Mouse (Mus musculus): ENCODE results near the gene Usp43.

Gene Usp43

GRCm38 (mm10) chr11:67897064-67897560 is 24.8 kb downstream of the Usp43 start:
- peak; percentile 65 for DNase-seq (ENCODE audit: low spot score)

- DNase-seq (ENCODE audit: low spot score): no peak
These were observed 26.3 kb downstream of the Usp43 start for GRCm38 (mm10) chr11:67895641-67896040.

- DNase-seq (ENCODE audit: low spot score): no peak
These were observed 33.4 kb downstream of the Usp43 start for GRCm38 (mm10) chr11:67888521-67888920.

GRCm38 (mm10) chr11:67885921-67886320 is 36.0 kb downstream of the Usp43 start:
- DNase-seq (ENCODE audit: low spot score): no peak

DNA sequence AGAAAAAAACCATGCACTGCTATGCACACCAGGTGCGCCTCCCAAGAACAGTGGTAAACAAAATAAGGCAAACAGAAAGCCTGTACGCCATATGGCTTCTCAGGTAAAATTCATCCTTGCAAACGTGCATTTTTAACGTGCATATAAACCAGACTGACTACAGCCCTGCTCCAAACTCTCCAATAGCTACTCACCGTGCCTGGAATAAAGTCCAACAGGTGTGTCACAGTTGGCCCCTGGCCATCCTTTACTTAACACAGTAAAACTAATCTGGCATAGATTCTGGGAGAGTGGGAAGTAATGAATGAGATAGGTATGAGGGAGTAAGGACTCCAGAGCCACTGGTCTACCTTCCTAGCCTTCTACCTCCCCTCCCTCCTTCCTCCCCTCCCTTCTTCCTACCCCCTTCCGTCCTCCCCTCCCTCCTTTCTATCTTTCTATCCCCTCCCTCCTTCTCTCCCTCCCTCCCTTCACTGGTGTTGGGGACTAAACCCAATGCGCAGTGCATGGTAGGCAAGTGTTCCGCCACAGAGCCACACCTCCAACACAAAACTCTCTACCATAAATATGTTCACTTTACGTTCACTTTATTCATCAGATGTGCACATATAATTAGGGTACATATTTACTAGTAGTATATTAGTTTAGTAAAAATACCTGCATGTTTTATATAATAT is 56.3 kb downstream of the Usp43 start:
- no peak for DNase-seq (ENCODE audit: low spot score)

DNA sequence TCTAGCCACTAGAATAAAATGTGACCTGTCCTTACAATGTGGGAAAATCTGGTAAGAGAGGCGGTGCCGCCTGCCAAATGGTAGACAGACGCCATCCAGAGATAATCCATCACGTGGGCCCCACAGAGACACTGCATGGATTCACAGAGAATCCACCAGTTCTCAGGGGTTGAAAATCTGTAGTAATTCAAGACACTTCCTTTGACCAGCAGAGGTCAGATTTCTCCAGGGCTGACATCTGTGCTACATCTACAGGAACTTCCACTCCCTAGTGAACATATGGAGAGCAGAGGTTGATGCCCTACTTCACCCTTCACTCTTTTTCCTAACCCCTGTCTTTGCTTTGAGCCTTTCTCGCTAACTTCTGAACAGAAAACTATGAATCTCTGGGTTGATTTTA is 56.9 kb downstream of the Usp43 start:
- no peak for DNase-seq (ENCODE audit: low spot score)

DNA sequence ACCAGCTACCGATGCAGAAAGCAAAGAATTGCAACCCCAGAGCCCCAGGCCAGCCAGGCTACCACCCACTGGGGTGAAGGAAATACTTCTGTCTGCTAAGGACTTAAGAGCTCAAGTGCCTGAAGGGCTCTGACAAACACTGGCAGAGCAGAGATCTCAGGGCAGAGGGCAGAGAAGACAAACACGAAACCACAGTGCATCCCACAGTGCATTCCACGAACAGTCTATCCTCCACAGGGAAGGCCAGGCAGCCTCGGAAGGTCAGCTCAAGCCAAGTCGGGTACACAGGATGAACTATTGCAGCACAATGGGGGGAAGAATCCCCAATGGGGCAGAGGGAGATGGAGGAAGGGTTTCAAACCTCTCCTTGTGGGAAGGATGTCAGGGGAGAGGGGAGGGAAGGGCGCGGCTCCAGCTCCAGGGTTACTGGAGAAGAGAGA is 60.5 kb downstream of the Usp43 start:
- peak; percentile 24 for DNase-seq (ENCODE audit: low spot score)

- no peak for DNase-seq (ENCODE audit: low spot score)
These were observed 61.1 kb downstream of the Usp43 start for GRCm38 (mm10) chr11:67860743-67861398.

- DNase-seq (ENCODE audit: low spot score): no peak
These were observed 63.4 kb downstream of the Usp43 start for GRCm38 (mm10) chr11:67858518-67858917.

DNA sequence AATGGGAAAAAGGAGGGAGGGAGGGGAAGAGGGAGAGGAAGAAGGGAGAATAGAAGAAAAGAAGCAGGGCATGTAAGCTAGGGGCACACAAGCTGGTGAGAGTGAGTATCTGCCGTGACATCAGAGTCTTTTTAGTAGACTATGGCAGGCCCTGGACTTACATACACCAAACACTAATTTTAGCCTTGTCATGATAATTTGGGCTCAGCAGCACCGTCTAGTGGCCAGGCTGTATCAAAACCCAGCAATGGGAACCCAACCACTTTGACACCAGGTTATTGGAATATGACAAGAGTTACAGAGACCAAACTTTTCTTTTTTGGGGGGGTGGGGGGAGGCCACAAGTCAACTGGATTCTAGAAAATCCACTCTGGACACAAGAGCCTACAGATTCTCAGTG is 66.9 kb downstream of the Usp43 start:
- DNase-seq (ENCODE audit: low spot score): peak; percentile 46

- DNase-seq (ENCODE audit: low spot score): peak; percentile 26
These were observed 68.0 kb downstream of the Usp43 start for GRCm38 (mm10) chr11:67853996-67854395.

DNA sequence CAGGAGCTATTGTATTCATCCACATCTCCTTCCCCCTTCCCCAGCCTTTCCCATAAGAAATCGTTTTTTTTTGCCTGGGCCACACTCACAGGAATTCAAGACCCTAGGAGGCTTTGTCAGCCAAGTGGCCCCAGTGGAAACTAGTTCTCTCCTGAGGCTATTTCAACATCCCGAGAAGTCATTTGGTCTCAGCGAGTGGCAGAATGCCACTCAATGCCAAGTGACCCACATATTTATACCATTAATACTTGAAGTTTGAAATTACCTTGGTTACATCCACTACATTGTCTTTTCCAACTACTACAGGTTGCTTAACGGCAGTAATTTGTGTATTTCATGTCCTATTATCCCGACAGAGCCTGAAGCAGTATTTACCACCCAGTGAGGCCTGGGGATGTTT is 70.2 kb downstream of the Usp43 start:
- DNase-seq (ENCODE audit: low spot score): no peak

GRCm38 (mm10) chr11:67845193-67845592 is 76.8 kb downstream of the Usp43 start:
- DNase-seq (ENCODE audit: low spot score): no peak

DNA sequence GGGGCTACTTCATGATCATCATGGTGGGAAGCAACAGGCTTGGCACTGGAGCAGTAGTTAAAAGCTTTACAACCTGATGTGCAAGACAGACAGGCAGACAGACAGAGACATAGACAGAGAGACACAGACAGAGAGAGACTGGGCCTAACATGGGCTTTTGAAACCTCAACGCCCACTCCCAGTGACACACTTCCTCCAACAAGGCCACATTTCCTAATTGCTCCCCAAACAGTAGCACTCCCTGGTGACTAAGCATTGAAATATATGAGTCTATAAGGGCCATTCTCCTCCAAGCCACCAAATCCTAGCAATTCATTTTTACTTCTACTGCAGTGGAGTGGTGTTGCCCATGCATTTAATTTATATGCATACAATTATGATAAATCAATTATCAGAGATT is 82.1 kb downstream of the Usp43 start:
- DNase-seq (ENCODE audit: low spot score): no peak

- DNase-seq (ENCODE audit: low spot score): peak; percentile 66
These were observed 86.4 kb downstream of the Usp43 start for GRCm38 (mm10) chr11:67835408-67836078.

DNA sequence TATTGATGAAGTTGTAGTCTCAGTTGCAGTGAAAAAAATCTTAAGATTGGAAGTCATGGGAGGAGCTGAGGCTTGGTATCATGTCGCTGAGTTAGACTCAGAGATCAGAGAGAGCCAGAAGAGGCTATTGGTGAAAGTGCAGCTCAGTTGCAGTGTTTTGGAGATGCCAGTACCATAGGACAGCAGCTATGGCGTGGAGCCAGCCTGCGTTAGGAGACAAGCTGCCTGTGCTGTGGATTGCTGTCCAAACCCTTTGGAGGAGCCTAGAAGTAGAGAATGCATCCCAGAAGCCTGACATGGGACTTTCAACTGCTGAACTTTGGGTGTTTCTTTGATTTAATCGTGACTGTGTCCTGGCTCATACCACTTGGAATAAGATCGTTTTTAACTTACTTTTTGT is 90.1 kb downstream of the Usp43 start:
- no peak for DNase-seq (ENCODE audit: low spot score)

- DNase-seq (ENCODE audit: low spot score): no peak
These were observed 92.4 kb downstream of the Usp43 start for GRCm38 (mm10) chr11:67829530-67829929.

DNA sequence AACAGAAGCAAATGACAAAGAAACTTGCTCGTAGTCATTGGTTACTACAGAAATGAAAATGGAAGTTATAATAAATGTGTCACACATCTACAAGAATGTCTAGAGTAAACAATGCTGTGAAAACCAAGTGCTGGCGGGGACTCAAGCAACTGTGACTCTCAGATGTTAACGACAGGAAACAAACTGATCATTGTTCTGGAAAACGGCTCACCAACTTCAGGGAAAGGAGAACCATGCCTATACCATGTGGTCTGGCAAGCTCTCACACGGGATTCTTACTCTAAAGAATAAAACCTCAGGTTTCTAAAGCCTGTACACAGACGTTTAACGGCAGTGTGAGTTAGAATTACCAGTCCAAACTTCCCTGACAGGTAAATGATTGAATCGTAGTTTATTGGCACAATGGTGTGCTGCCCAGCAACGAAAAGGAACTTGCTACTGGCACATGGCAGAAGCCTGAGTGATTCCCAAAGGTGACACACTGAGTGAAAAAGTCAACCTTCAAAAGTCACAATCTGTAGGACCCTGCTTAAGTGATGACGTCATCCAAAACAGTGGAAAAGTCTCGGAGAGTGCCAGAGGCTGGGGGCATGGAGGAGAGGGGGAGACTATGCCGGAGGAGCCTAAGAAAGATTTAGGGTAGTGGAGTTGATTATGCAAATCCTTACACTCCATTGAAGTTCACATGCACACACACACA is 93.4 kb downstream of the Usp43 start:
- DNase-seq (ENCODE audit: low spot score): peak; percentile 42

- DNase-seq (ENCODE audit: low spot score): no peak
These were observed 100.4 kb downstream of the Usp43 start for GRCm38 (mm10) chr11:67821560-67821959.

DNA sequence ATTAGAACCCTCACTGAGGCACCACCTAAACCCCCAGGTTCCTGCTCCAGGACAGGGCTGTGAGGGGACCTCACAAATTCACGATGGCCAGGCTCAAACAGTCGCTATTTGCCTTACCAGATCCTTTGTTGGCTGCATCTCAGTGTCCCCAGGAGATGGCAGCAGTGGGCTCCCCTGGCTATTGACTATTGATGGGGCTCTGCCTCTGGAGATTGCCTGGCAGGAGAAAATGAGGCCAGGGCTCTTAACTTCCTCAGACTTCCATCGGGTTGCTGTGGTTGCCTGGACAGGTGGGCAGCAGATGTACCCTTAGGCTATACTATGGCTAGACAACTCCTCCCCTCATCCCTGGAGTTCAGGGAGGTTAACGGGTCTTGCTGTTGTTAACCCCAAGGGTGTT is 101.7 kb downstream of the Usp43 start:
- peak; percentile 51 for DNase-seq (ENCODE audit: low spot score)

GRCm38 (mm10) chr11:67819604-67820003 is 102.3 kb downstream of the Usp43 start:
- DNase-seq (ENCODE audit: low spot score): peak; percentile 46

GRCm38 (mm10) chr11:67811535-67811934 is 110.4 kb downstream of the Usp43 start:
- DNase-seq (ENCODE audit: low spot score): no peak

Data from lung, postnatal 25 days (tissue).